Mouse (Mus musculus): ENCODE data around the gene Rai1. TPM values are rescaled to one million over a fixed set of nuclear protein-coding genes. Genes with fewer than 3 reads are reported as not detected.

Gene Rai1
- polyA plus RNA-seq, 1 experiment from 2014 or later: 22.2 TPM

DNA sequence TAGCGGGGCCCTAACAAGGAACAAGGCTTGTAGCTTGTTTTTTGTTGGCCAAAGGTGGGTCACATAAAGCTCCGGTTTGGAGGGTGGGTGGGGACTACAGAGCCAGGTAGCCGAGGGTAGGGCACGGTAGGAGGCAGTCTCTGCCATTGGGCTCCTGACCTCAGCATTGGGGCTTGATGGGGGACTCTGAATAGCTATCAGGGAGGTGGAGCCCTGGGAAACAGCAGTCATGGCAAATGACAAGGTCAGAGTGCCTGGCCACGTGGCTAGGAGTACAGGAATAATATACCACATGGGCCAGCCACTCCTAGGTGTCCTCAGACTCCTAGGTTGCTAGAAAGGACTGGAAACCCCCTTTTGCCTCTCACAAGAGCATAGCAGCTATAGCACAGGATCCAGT, 91.5 kb downstream of the Rai1 start:
- Histone ChIP-seq H3K36me3 (peaks cover 82% of the 10 kb centered on the region), H3K4me1 (peaks cover 6% of the 10 kb centered on the region; the same call in 1 of the 2 replicates), H3K4me3 (replicated peaks) (no peak overlapping the region), H3K27me3 (no peaks in the 10 kb centered on the region), H3K4me2 (replicated peaks) (no peak overlapping the region), H3K27ac (replicated peaks) (no peak overlapping the region), H3K9me3 (replicated peaks) (no peaks in the 10 kb centered on the region; the same call in none of the 2 replicates), H3K9ac (no peak overlapping the region)
- WGBS: 81% methylated on average over 5 of the region's 5 CpGs
- ATAC-seq (ENCODE audit: insufficient number of reproducible peaks, low FRiP score, low TSS enrichment, low read depth): no peak

DNA sequence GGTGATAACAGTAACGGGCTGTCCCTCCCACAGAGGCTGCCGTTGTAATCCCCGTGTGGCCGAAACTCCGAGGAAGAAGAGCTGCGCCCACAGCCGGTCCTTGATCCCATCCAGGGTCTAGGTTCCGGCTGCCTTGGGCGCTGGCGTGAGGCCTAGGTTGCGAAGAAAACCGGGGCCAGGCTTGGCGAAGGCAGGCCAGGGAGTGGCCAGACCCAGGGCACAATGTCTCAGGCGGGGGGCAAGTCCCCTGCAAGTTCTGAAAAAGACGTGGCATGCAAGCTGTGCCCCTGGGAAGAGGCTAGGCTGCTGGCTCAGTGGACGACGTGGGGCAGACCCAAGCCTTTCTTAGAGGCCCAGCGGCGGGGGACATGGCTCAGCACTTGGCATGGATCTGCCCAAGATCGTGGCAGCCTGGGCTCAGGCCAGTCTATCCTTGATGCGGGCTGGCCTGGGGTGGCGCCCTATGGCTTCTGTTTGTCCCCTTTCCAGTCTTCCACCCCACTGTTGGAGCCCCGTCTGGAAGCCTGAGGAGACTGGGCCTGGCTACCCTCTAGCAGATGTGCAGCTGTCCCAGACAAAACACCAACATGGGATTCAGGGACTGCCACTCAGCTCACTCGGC, 93.3 kb downstream of the Rai1 start:
- 79% methylated on average over 24 of the region's 24 CpGs for WGBS
- H3K36me3 ChIP-seq: peaks cover 87% of the 10 kb centered on the region

DNA sequence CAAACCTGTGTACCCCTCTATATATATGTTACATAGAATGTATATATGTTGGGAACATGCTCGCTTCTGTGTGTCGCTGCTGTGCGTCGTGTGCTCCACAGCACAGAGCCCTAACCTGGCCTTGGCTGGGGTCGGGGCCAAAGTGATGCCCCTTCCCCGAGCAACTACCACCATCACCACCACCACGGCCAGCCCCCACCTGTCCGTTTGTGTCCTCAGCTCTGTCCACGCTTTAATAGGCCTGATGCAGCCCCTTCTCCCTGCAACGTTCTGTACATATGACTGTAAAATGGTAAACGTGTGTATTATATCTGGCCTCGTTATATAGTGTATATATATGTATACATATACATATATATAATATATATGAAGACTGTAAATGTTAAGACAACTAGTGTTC, 93.8 kb downstream of the Rai1 start:
- Histone ChIP-seq H3K9me3 (replicated peaks) (no peaks in the 10 kb centered on the region; the same call in none of the 2 replicates), H3K4me3 (replicated peaks) (no peak overlapping the region), H3K4me1 (peaks cover 6% of the 10 kb centered on the region; the same call in 1 of the 2 replicates), H3K9ac (no peak overlapping the region), H3K27me3 (no peaks in the 10 kb centered on the region), H3K36me3 (peaks cover 87% of the 10 kb centered on the region), H3K4me2 (replicated peaks) (no peak overlapping the region), H3K27ac (replicated peaks) (no peak overlapping the region)
- 83% methylated on average over 12 of the region's 12 CpGs for WGBS
- no peak for ATAC-seq (ENCODE audit: insufficient number of reproducible peaks, low FRiP score, low TSS enrichment, low read depth)

More for the DNA sequence above, 93.3 kb downstream of the Rai1 start:
- no peak overlapping the region for H3K4me3 ChIP-seq (replicated peaks)
- no peak overlapping the region for H3K27ac ChIP-seq (replicated peaks)
- H3K4me2 ChIP-seq (replicated peaks): no peak overlapping the region
- no peak for ATAC-seq (ENCODE audit: insufficient number of reproducible peaks, low FRiP score, low TSS enrichment, low read depth)
- H3K9me3 ChIP-seq (replicated peaks): no peaks in the 10 kb centered on the region; the same call in none of the 2 replicates
- H3K27me3 ChIP-seq: no peaks in the 10 kb centered on the region
- peaks cover 6% of the 10 kb centered on the region; the same call in 1 of the 2 replicates for H3K4me1 ChIP-seq
- no peak overlapping the region for H3K9ac ChIP-seq

DNA sequence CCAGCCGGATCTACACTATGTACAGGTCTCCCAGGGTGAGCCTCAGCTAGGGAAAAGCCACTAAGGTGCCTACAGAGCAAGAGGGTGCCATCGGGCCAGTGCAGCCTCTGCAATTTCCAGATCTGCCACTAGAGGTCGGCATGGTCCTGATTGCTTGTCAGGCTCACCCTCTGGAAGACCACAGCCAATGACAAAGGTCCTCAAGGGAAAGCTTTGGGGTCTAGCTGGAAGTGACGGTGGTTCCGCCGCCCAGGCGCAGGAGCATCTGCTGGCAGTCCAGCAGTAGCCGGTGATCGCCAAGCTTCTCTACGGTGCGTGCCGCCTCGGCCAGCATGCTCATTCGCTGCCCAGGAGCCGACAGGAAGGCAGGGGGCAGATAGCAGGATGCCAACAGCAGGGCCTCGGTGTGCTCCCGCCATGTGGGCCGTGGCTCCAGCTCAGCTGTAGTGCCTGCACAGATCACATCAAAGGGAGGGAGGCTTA, 94.9 kb downstream of the Rai1 start:
- ATAC-seq (ENCODE audit: insufficient number of reproducible peaks, low FRiP score, low TSS enrichment, low read depth): peak; percentile 52; the same call in 1 of the 2 replicates

DNA sequence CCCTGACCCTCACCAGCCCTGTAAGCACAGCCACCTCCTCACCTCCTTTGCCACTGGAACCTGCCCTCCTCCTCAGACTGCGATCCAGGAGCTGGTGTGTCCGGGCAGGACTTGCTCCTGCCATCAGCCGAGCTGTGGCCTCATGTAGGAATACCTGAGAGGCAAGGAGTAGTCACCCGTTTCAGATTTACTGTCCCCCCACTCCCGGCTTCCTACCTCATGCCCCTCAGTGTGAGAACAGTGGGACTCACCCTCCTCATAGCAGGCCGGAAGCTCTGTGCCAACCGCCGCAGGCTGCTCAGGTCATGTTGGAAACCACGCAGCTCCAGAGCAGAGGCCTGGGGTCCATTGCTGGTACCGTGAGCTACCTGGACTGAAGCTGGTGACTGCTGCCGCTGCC, 95.6 kb downstream of the Rai1 start:
- H3K4me1 ChIP-seq: peaks cover 6% of the 10 kb centered on the region; the same call in 1 of the 2 replicates
- H3K27ac ChIP-seq (replicated peaks): no peak overlapping the region
- H3K9ac ChIP-seq: no peak overlapping the region
- H3K4me2 ChIP-seq (replicated peaks): no peak overlapping the region
- no peak overlapping the region for H3K4me3 ChIP-seq (replicated peaks)
- peaks cover 87% of the 10 kb centered on the region for H3K36me3 ChIP-seq
- H3K9me3 ChIP-seq (replicated peaks): no peaks in the 10 kb centered on the region
- H3K27me3 ChIP-seq: no peaks in the 10 kb centered on the region
- no peak for ATAC-seq (ENCODE audit: insufficient number of reproducible peaks, low FRiP score, low TSS enrichment, low read depth)
- 87% methylated on average over 11 of the region's 11 CpGs for WGBS

More for the DNA sequence above, 94.9 kb downstream of the Rai1 start:
- H3K36me3 ChIP-seq: peaks cover 86% of the 10 kb centered on the region
- no peaks in the 10 kb centered on the region; the same call in 1 of the 2 replicates for H3K9me3 ChIP-seq (replicated peaks)
- peak overlapping the region; percentile 18 for H3K27ac ChIP-seq (replicated peaks)
- H3K9ac ChIP-seq: no peak overlapping the region
- H3K4me1 ChIP-seq: peaks cover 6% of the 10 kb centered on the region; the same call in 1 of the 2 replicates
- H3K4me2 ChIP-seq (replicated peaks): no peak overlapping the region
- H3K27me3 ChIP-seq: no peaks in the 10 kb centered on the region
- no peak overlapping the region for H3K4me3 ChIP-seq (replicated peaks)
- 21% methylated on average over 18 of the region's 18 CpGs for WGBS

DNA sequence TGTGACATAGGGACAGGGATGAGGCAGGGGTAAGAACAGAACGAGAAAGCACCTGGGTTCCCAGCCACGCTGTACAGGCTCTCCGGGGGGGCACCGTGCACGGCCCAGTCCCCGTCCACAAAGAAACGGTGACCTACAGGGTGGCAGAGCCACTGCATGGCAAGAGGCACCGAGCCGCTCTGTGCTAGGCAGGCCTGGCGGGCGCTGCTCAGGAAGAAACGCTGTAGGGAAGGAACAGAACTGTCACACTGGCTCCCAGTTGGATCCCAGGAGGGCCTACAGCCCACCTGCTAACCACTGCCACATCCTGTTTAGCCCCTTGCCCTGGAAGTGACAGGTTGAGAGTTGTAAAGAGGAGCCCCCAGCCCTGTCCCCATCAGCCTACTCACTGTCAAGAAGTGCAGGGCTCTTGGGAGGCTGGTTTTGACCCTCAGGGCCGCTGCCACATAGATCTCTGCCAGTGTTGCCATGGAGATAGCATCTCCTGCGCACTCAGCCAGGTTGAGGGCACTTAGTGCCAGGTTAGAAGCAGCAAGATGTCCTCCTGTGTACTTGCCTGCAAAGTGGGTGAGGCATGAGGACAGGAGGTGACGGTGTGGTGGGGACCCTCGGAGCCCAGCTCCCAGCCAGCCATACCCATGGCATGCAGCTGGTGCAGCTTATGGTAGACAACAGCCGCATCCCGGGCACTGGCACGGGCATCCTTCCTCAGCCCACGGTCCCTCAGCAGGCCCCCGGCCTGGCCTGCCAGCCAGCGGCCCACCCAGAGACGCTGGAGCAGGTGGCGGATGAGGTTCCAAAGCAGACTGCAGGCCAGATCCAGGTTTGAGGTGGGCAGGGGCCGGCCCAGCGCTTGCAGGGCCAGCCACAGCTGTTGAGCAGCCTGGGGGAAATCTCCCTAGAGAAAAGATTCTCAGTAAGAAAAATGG, 98.2 kb downstream of the Rai1 start:
- H3K9ac ChIP-seq: no peak overlapping the region
- no peaks in the 10 kb centered on the region for H3K9me3 ChIP-seq (replicated peaks)
- H3K27ac ChIP-seq (replicated peaks): no peak overlapping the region
- no peak for ATAC-seq (ENCODE audit: insufficient number of reproducible peaks, low FRiP score, low TSS enrichment, low read depth)
- peaks cover 23% of the 10 kb centered on the region for H3K4me1 ChIP-seq
- H3K36me3 ChIP-seq: peaks cover 88% of the 10 kb centered on the region
- 89% methylated on average over 26 of the region's 26 CpGs for WGBS
- H3K27me3 ChIP-seq: no peaks in the 10 kb centered on the region
- H3K4me3 ChIP-seq (replicated peaks): no peak overlapping the region
- no peak overlapping the region for H3K4me2 ChIP-seq (replicated peaks)

DNA sequence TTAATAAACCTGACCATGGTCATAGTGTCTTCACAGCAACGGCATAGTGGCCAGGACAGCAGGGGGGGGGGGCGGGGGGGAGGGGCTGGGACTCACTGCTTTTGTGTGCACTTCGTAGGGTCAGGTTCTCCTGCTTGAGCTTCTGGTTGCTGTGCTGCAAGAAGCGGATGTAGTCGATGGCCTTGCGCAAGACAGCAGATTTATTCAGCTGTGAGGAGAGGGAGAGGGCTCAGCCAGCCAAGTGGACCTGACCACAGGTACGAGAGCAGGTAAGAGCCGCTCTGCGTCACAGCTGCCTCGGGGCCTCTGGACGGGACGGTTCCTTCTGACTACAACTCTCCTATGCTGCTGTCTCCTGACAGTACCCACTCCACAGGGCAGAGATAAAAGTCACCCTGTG, 100.2 kb downstream of the Rai1 start:
- 83% methylated on average over 12 of the region's 12 CpGs for WGBS
- Histone ChIP-seq H3K4me1 (peaks cover 39% of the 10 kb centered on the region), H3K36me3 (peaks cover 72% of the 10 kb centered on the region), H3K27ac (replicated peaks) (no peak overlapping the region), H3K9ac (no peak overlapping the region), H3K4me2 (replicated peaks) (no peak overlapping the region), H3K27me3 (no peaks in the 10 kb centered on the region), H3K4me3 (replicated peaks) (no peak overlapping the region), H3K9me3 (replicated peaks) (no peaks in the 10 kb centered on the region)
- no peak for ATAC-seq (ENCODE audit: insufficient number of reproducible peaks, low FRiP score, low TSS enrichment, low read depth)

DNA sequence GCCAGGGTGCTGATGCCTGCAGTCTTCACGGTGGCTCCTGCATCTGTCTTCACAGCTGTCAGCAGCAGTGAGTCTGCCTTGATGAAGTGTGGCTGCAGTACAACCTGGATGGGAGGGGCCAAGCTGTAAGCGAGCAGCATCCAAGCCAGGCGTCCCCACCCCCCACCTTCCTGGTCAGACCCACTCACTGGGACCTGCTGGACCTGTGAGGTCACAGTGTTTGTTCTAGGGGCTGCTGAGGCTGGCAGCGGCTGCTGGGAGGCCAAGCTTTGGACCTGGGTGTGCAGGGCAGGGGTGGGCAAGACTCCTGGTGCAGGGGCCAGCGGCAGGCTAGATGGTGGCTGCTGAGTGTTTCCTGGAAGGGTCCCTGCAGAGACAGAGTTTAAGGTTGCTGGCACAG, 101.4 kb downstream of the Rai1 start:
- no peak for ATAC-seq (ENCODE audit: insufficient number of reproducible peaks, low FRiP score, low TSS enrichment, low read depth)
- Histone ChIP-seq H3K4me1 (peaks cover 47% of the 10 kb centered on the region), H3K9me3 (replicated peaks) (no peaks in the 10 kb centered on the region), H3K4me2 (replicated peaks) (no peak overlapping the region), H3K9ac (no peak overlapping the region), H3K27me3 (no peaks in the 10 kb centered on the region), H3K36me3 (peaks cover 60% of the 10 kb centered on the region), H3K27ac (replicated peaks) (no peak overlapping the region), H3K4me3 (replicated peaks) (no peak overlapping the region)
- 63% methylated on average over 5 of the region's 5 CpGs for WGBS

DNA sequence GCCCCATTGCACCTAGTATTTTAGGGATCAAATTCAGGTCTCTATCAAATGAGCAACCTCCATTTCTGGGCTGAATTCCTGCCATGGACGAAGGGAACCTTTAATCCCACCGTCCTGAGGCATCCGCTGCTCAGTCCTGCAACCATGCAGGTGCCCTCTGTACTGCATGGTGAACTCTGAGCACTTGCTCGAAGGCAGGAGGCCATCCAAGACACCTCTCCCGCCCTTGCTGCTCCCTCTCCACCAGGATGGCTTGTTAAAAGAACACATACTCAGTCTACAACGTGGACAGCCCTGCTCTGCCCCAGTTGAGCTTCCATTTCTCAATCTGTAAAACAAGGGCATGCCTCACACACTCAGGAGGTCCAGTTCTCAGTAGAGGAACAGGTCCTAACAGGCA, 103.4 kb downstream of the Rai1 start:
- Histone ChIP-seq H3K9ac (no peak overlapping the region; the same call in 1 of the 2 replicates), H3K36me3 (peaks cover 40% of the 10 kb centered on the region), H3K27me3 (no peaks in the 10 kb centered on the region), H3K4me1 (peaks cover 67% of the 10 kb centered on the region), H3K4me2 (replicated peaks) (peak overlapping the region; percentile 80), H3K4me3 (replicated peaks) (peak overlapping the region; percentile 52), H3K27ac (replicated peaks) (peak overlapping the region; percentile 82; the same call in 1 of the 2 replicates), H3K9me3 (replicated peaks) (no peaks in the 10 kb centered on the region)
- WGBS: 47% methylated on average over 6 of the region's 6 CpGs
- no peak for ATAC-seq (ENCODE audit: insufficient number of reproducible peaks, low FRiP score, low TSS enrichment, low read depth)

DNA sequence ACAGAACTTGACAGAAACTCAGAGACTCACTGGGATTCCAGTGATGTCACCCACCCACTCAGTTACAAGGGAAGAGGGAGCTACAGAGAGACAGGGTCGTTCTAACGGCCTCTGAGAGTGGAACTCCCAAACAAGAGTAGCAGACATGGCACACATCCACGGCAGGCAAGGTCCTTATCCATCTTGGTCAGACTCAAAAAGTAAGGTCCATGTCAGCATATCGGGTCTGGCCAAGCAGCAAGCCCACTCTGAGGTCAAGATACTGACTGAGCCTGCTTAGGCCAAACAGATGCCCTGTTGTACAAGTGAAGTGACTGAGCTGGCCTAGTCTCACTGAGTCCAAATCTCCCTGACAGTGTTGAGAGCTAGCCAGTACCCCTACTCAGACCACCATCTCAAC, 103.9 kb downstream of the Rai1 start:
- Histone ChIP-seq H3K27me3 (no peaks in the 10 kb centered on the region), H3K36me3 (peaks cover 35% of the 10 kb centered on the region), H3K4me1 (peaks cover 72% of the 10 kb centered on the region), H3K9me3 (replicated peaks) (no peaks in the 10 kb centered on the region), H3K27ac (replicated peaks) (peak overlapping the region; percentile 82), H3K4me3 (replicated peaks) (peak overlapping the region; percentile 52), H3K9ac (peak overlapping the region; percentile 28), H3K4me2 (replicated peaks) (peak overlapping the region; percentile 80)
- WGBS: 45% methylated on average over 4 of the region's 4 CpGs
- no peak for ATAC-seq (ENCODE audit: insufficient number of reproducible peaks, low FRiP score, low TSS enrichment, low read depth)

Data from embryonic facial prominence, embryonic 15.5 days (tissue).